Mouse (Mus musculus) forebrain, embryonic 14.5 days (tissue): ENCODE measurements around the gene Rars2. TPM values are rescaled to one million over a fixed set of nuclear protein-coding genes. Genes with fewer than 3 reads are reported as not detected.

Experiments used
- ATAC-seq: fragments of 200-750 bp; cut with Nextera tagmentation; 2 replicates; pipeline ENCODE4 v1.8.0; 2017; ENCODE audit warnings: mild to moderate bottlenecking, moderate library complexity
- DNase-seq: peaks from one replicate; pipeline ENCODE4 v3.0.0-alpha.2; 2015; ENCODE audit warnings: low spot score
- H3K27ac ChIP-seq: fragments of 300-500 bp; sonication (generic); 2 replicates; pipeline ENCODE4 v1.5.1; 2014; ENCODE audit warnings: low read depth, mild to moderate bottlenecking, control low read depth, low read length, moderate library complexity
- H3K27me3 ChIP-seq: fragments of 300-500 bp; sonication (generic); replicated peaks from 2 replicates; pipeline ENCODE4 v1.6.1; 2014; ENCODE audit warnings: low read length, control low read depth, mixed read lengths; ENCODE audit not compliant: control insufficient read depth, insufficient read depth
- H3K36me3 ChIP-seq: fragments of 300-500 bp; sonication (generic); 2 replicates; pipeline ENCODE4 v1.6.1; 2014; ENCODE audit warnings: low read length, control low read depth; ENCODE audit not compliant: control insufficient read depth, insufficient read depth
- H3K4me1 ChIP-seq: fragments of 300-500 bp; sonication (generic); 2 replicates; pipeline ENCODE4 v1.6.1; 2014; ENCODE audit warnings: antibody characterized with exemption, low read length, control low read depth; ENCODE audit not compliant: control insufficient read depth, insufficient read depth
- H3K4me2 ChIP-seq: fragments of 300-500 bp; sonication (generic); 2 replicates; pipeline ENCODE4 v1.6.1; 2014; ENCODE audit warnings: mild to moderate bottlenecking, control low read depth, low read length
- H3K4me3 ChIP-seq: fragments of 300-500 bp; sonication (generic); 2 replicates; pipeline ENCODE4 v1.5.1; 2014; ENCODE audit warnings: low read depth, low read length, control low read depth
- H3K9ac ChIP-seq: fragments of 300-500 bp; sonication (generic); 2 replicates; pipeline ENCODE4 v1.6.1; 2014; ENCODE audit warnings: mild to moderate bottlenecking, low read length, control low read depth, moderate library complexity
- H3K9me3 ChIP-seq: fragments of 300-500 bp; sonication (generic); replicated peaks from 2 replicates; pipeline ENCODE4 v1.6.1; 2016; ENCODE audit warnings: low read length, control low read depth, mixed read lengths; ENCODE audit not compliant: control insufficient read depth
- WGBS: fragments of 180-500 bp; shearing (Covaris S2); extraction: QIAGEN DNeasy Blood & Tissue Kit; methylation state at CpG from one replicate; pipeline ENCODE4 v1.1.7; 2014; 5-methylcytosine and 5-hydroxymethylcytosine counted together
- polyA plus RNA-seq: library from polyadenylated mRNA; unstranded; fragments of >200 nt; fragmentation: Nextera tagmentation; extraction: Ambion mirVana; gene quantifications from 2 replicates; pipeline ENCODE4 v1.2.1, GENCODE M21; 2014

Rars2 gene
- polyA plus RNA-seq, 1 experiment from 2014 or later, result 54.4 TPM

DNA sequence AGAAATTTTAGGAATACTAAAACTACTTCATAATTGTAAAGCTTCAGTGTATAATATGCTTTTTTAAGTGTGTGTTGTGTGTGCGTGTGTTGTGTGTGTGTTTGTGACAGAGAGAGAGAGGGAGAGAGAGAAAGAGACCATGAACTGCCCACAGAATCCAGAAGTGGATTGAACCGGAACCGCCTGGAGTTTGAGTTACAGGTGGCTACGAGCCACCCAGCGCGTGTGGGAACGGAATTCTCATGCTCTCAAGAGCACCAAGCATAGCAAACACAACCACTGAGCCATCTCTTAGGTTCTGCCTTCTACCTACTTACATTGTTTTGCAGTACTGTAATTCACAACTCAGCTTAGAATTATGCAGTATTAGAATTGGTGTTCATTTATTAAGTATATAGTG lies 19.4 kb downstream of the Rars2 start:
- Histone ChIP-seq H3K36me3 (peaks cover 40% of the 10 kb centered on the region), H3K4me1 (no peaks in the 10 kb centered on the region), H3K9ac (no peak overlapping the region), H3K4me3 (no peak overlapping the region), H3K9me3 (no peaks in the 10 kb centered on the region), H3K27me3 (no peaks in the 10 kb centered on the region), H3K27ac (no peak overlapping the region), H3K4me2 (no peak overlapping the region)
- DNase-seq, result no peak
- no peak for ATAC-seq
- whole genome bisulfite sequencing, result 94% methylated on average over 7 of the region's 7 CpGs

DNA sequence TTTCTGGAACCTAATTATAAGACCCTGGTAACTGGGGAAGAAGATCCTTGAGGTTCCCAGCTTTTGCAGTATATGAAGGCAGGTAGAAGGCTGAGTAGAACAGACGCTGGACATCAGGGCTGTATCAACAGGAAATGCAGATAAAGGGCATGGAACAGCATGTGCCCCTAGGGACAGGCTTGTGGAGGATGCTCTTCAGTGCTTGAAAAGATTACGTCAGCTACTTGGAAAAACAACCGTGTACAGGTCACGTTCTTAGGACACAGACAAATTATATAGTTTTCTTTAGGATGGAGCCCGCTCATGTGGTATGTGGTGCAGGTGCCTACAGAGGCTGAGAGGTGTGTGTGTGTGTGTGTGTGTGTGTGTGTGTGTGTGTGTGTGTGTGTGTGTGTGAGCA lies 21.3 kb downstream of the Rars2 start:
- Histone ChIP-seq H3K4me3 (no peak overlapping the region), H3K27ac (no peak overlapping the region), H3K4me1 (no peaks in the 10 kb centered on the region), H3K36me3 (peaks cover 38% of the 10 kb centered on the region), H3K9ac (no peak overlapping the region), H3K9me3 (no peaks in the 10 kb centered on the region), H3K4me2 (no peak overlapping the region), H3K27me3 (no peaks in the 10 kb centered on the region)
- DNase-seq (no peak), ATAC-seq (no peak)
- 91% methylated on average over 5 of the region's 5 CpGs for WGBS

- Histone ChIP-seq H3K9me3 (no peaks in the 10 kb centered on the region), H3K4me2 (no peak overlapping the region), H3K4me3 (no peak overlapping the region), H3K27me3 (no peaks in the 10 kb centered on the region), H3K36me3 (peaks cover 37% of the 10 kb centered on the region), H3K27ac (no peak overlapping the region), H3K4me1 (no peaks in the 10 kb centered on the region), H3K9ac (no peak overlapping the region)
- ATAC-seq (no peak), DNase-seq (no peak)
- WGBS, result 94% methylated on average over 7 of the region's 7 CpGs
These were observed 22.6 kb downstream of the Rars2 start for GRCm38 (mm10) chr4:34637386-34637785.

GRCm38 (mm10) chr4:34637851-34638250 lies 23.1 kb downstream of the Rars2 start:
- no peak for ATAC-seq
- Histone ChIP-seq H3K4me3 (no peak overlapping the region), H3K4me2 (no peak overlapping the region), H3K27me3 (no peaks in the 10 kb centered on the region), H3K36me3 (peaks cover 35% of the 10 kb centered on the region), H3K27ac (no peak overlapping the region), H3K9me3 (no peaks in the 10 kb centered on the region), H3K4me1 (no peaks in the 10 kb centered on the region), H3K9ac (no peak overlapping the region)
- 87% methylated on average over 4 of the region's 4 CpGs for WGBS
- DNase-seq, result no peak

DNA sequence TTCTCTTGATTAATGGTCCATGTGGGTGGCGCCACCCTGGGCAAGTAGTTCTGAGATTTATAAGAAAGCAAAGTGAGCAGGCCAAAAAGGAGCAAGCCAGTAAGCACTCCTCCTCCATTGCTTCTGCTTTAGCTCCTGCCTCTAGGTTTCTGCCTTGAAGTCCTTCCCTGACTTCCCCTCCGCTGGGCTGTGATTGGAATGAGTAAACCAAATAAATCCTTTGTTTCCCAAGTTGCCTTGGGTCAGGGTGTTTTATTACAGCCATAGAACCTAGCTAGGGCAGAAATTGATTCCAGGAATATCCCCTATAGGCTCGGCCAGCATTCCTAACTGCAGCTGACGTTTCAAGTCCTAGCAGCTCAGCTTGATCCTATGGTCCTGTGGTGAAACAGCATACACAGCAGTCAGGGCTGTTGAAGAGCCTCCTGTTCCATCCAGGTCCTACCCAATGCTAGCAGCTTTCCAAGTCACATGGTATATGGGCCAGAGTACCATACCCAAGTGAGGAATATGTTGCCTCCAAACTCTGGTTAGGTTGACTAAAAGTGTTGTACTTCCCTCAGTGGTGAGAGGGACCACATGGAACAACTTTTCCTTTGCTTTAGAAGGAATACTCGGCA lies 25.1 kb downstream of the Rars2 start:
- Histone ChIP-seq H3K9ac (no peak overlapping the region), H3K27ac (no peak overlapping the region), H3K27me3 (no peaks in the 10 kb centered on the region), H3K4me1 (no peaks in the 10 kb centered on the region), H3K9me3 (no peaks in the 10 kb centered on the region), H3K36me3 (peaks cover 28% of the 10 kb centered on the region), H3K4me3 (no peak overlapping the region), H3K4me2 (no peak overlapping the region)
- WGBS, result 91% methylated on average over 5 of the region's 5 CpGs
- DNase-seq (no peak), ATAC-seq (no peak)

DNA sequence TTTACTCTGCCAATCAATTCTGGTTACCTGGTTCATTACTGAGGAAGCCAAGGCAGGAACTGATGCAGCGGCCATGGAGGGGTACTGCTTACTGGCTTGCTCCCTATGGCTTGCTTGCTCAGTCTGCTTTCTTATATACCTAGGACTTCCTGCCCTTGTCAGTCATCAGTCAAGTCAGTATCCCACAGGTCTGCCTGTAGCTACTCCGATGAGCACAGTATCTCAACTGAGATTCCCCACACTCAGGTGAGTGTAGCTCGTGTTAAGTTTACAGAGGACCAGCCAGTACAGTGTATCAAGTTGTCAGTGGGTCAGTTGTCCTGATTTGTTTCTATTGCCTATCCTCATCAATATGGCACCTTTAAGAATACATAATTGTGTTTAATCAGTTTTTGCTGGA lies 26.0 kb downstream of the Rars2 start:
- WGBS, result 87% methylated on average over 3 of the region's 3 CpGs
- DNase-seq, result no peak
- Histone ChIP-seq H3K36me3 (peaks cover 29% of the 10 kb centered on the region), H3K27me3 (no peaks in the 10 kb centered on the region), H3K4me2 (no peak overlapping the region), H3K27ac (no peak overlapping the region), H3K4me3 (no peak overlapping the region), H3K4me1 (no peaks in the 10 kb centered on the region), H3K9me3 (no peaks in the 10 kb centered on the region), H3K9ac (no peak overlapping the region)
- ATAC-seq, result no peak

DNA sequence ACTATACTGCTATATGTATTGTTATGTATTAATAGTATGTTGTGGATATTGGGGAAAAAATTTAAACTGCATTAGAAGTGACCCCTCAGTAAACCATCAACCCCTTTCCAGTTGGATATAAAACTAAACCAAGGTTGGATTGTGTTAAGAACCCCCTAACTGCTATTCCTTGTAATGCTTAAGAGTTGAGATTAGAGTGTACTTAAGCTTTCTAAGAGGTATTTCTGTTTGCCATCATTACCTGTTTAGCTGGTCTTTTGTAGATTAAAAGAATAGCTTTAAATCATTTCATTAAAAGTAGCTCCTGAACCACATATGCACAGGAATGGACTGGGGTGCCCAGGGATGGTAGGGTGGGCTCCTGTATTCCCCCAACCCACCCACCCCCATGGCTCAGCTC lies 30.0 kb downstream of the Rars2 start:
- DNase-seq (no peak), ATAC-seq (no peak)
- Histone ChIP-seq H3K9me3 (no peaks in the 10 kb centered on the region), H3K4me3 (no peak overlapping the region), H3K4me1 (no peaks in the 10 kb centered on the region), H3K9ac (no peak overlapping the region), H3K27ac (no peak overlapping the region), H3K27me3 (no peaks in the 10 kb centered on the region), H3K4me2 (no peak overlapping the region), H3K36me3 (peaks cover 45% of the 10 kb centered on the region)

DNA sequence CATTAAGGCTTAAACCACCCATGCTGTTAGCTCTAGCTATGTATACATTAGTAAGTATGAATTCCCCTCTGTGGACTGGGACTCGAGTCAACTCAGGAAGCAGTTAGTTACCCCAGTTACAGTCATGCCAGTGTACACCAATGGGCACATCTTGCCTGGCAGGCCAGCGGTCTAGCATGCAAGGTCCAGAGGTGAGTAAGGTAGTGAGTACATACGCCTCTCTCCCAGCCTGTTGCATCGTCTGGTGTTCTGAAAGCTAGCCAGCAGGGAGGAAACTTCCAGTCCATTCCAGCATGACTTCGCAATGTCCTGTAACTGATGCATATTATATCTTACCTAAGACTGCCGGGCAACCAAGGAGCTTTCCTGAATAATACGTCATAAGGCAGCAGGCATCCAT lies 38.4 kb downstream of the Rars2 start:
- ATAC-seq, result no peak
- DNase-seq, result no peak
- WGBS, result 95% methylated on average over 7 of the region's 7 CpGs
- Histone ChIP-seq H3K4me3 (no peak overlapping the region), H3K9ac (no peak overlapping the region), H3K4me2 (no peak overlapping the region), H3K4me1 (no peaks in the 10 kb centered on the region), H3K27ac (no peak overlapping the region), H3K36me3 (peaks cover 54% of the 10 kb centered on the region), H3K27me3 (no peaks in the 10 kb centered on the region), H3K9me3 (no peaks in the 10 kb centered on the region)

GRCm38 (mm10) chr4:34656101-34656500 lies 41.3 kb downstream of the Rars2 start:
- H3K27me3 ChIP-seq, result no peaks in the 10 kb centered on the region
- no peak overlapping the region for H3K27ac ChIP-seq
- no peaks in the 10 kb centered on the region for H3K9me3 ChIP-seq
- no peak overlapping the region for H3K4me3 ChIP-seq
- H3K36me3 ChIP-seq, result peaks cover 70% of the 10 kb centered on the region
- ATAC-seq, result no peak
- H3K4me2 ChIP-seq, result no peak overlapping the region
- H3K4me1 ChIP-seq, result no peaks in the 10 kb centered on the region
- DNase-seq, result no peak
- WGBS, result 94% methylated on average over 10 of the region's 10 CpGs
- H3K9ac ChIP-seq, result no peak overlapping the region
